Mouse (Mus musculus): ENCODE data around the gene Pex11b.

DNA sequence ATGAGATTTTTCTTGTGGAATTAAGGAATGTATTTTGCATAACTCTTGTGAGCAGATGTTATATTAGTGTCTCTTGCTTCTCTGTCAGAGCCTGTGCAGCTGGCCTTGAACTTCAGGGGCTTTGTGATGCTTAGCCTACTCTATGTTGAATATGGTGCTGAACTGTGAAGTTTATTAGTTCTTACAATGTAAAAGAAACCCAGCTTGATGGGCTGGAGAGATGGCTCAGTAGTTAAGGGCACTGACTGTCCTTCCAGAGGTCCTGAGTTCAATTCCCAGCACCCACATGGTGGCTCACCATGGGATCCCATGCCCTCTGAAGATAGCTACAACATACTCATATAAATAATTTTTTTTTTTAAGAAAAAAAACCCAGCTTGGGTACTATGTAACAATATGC, 3.1 kb upstream of the Pex11b start:
- TF ChIP-seq CTCF (IDR thresholded peaks at IDR 0.05; ENCODE audit: control insufficient read depth, insufficient read depth, insufficient replicate concordance, low read depth, low read length): no peak
- TF ChIP-seq POLR2A (IDR thresholded peaks at IDR 0.05; ENCODE audit: control insufficient read depth, low read depth, low read length): no peak

Measured in testis, adult 2 months (tissue).